Mouse (Mus musculus) regulatory T cell (primary cell): ENCODE results near the gene Ubd.
"Not testable (repeated sequence)": the region's sequence is repeated elsewhere in the genome, so short reads cannot be mapped to it uniquely, and the experiment has no call there.

Experiments used
- in situ Hi-C: fragments of 300-600 bp; cut with MboI, MseI; formaldehyde crosslinking; loops from one replicate; pipeline ENCODE4 v1.15.1; 2025; ENCODE audit warnings: high pct_unique_total_duplicates

Gene Ubd

GRCm38 (mm10) chr17:37193656-37194055 lies at the start of gene Ubd:
Gene Ubd, plus strand, starts transcription at chr17:37193892.
- in situ Hi-C loops = no loop called here

- in situ Hi-C loops = loop anchor here (10.0 kb wide), 1 partner anchor 1333 kb away; no protein-coding TSS in a partner anchor
Measured at GRCm38 (mm10) chr17:37161394-37161793, 32.3 kb upstream of the Ubd start, which contains the start of gene Olfr93. Gene Olfr93, minus strand, starts transcription at chr17:37161494.

- in situ Hi-C loops = no loop called here
Measured at GRCm38 (mm10) chr17:37185474-37185873, 8.2 kb upstream of the Ubd start.

GRCm38 (mm10) chr17:37190711-37191110 lies 3.0 kb upstream of the Ubd start:
- in situ Hi-C loops = no loop called here

- in situ Hi-C loops = no loop called here
Measured at GRCm38 (mm10) chr17:37193032-37193431, 660 bp upstream of the Ubd start.

- in situ Hi-C loops = no loop called here
Measured at GRCm38 (mm10) chr17:37194782-37195181, 1.1 kb downstream of the Ubd start.

GRCm38 (mm10) chr17:37196845-37197724 lies 3.4 kb downstream of the Ubd start:
- in situ Hi-C loops = no loop called here

- in situ Hi-C loops = loop anchor here (5.0 kb wide), 2 partner anchors 114 to 294 kb away; partner anchors contain the start of gene Olfr90
Measured at GRCm38 (mm10) chr17:37200894-37201293, 7.2 kb downstream of the Ubd start, which contains the start of gene Olfr94. Gene Olfr94, minus strand, starts transcription at chr17:37200994.

- in situ Hi-C loops = loop anchor here (5.0 kb wide), 2 partner anchors 116 to 296 kb away; partner anchors contain the start of gene Olfr90
Measured at GRCm38 (mm10) chr17:37203206-37203916, 9.7 kb downstream of the Ubd start.

GRCm38 (mm10) chr17:37203917-37204236 lies 10.2 kb downstream of the Ubd start:
- in situ Hi-C loops = loop anchor here (5.0 kb wide), 2 partner anchors 117 to 297 kb away; partner anchors contain the start of gene Olfr90

GRCm38 (mm10) chr17:37210884-37211768 lies 17.4 kb downstream of the Ubd start:
- in situ Hi-C loops = no loop called here

GRCm38 (mm10) chr17:37213018-37213417 lies 19.3 kb downstream of the Ubd start, which contains the start of gene Olfr95:
Gene Olfr95, minus strand, starts transcription at chr17:37213118.
- in situ Hi-C loops = no loop called here

- in situ Hi-C loops = no loop called here
Measured at GRCm38 (mm10) chr17:37218486-37218885, 24.8 kb downstream of the Ubd start.

GRCm38 (mm10) chr17:37219846-37220245 lies 26.2 kb downstream of the Ubd start, which contains the start of gene Olfr96:
Gene Olfr96, plus strand, starts transcription at chr17:37220146.
- in situ Hi-C loops = no loop called here

- in situ Hi-C loops = no loop called here
Measured at GRCm38 (mm10) chr17:37221879-37222278, 28.2 kb downstream of the Ubd start.

GRCm38 (mm10) chr17:37237230-37237629 lies 43.5 kb downstream of the Ubd start, which contains the start of gene Olfr97:
Gene Olfr97, minus strand, starts transcription at chr17:37237330.
- in situ Hi-C loops = not testable (repeated sequence)

GRCm38 (mm10) chr17:37242198-37242597 lies 48.5 kb downstream of the Ubd start:
- in situ Hi-C loops = no loop called here
